Mouse (Mus musculus): ENCODE data around the gene Cnrip1.
"Not testable (repeated sequence)": the region's sequence is repeated elsewhere in the genome, so short reads cannot be mapped to it uniquely, and the experiment has no call there.

Gene Cnrip1

GRCm38 (mm10) chr11:17051545-17052475 lies at the start of gene Cnrip1, which contains the start of gene Plek:
Gene Cnrip1 (plus strand): TSS chr11:17051586.
Gene Plek (minus strand): TSS chr11:17052381.
- DNase-seq (ENCODE audit: inconsistent ontology term), result peak; percentile 75

GRCm38 (mm10) chr11:17002739-17003373 lies 48.5 kb upstream of the Cnrip1 start:
- DNase-seq (ENCODE audit: inconsistent ontology term), result no peak

GRCm38 (mm10) chr11:17003757-17004156 lies 47.6 kb upstream of the Cnrip1 start:
- DNase-seq (ENCODE audit: inconsistent ontology term), result no peak

DNA sequence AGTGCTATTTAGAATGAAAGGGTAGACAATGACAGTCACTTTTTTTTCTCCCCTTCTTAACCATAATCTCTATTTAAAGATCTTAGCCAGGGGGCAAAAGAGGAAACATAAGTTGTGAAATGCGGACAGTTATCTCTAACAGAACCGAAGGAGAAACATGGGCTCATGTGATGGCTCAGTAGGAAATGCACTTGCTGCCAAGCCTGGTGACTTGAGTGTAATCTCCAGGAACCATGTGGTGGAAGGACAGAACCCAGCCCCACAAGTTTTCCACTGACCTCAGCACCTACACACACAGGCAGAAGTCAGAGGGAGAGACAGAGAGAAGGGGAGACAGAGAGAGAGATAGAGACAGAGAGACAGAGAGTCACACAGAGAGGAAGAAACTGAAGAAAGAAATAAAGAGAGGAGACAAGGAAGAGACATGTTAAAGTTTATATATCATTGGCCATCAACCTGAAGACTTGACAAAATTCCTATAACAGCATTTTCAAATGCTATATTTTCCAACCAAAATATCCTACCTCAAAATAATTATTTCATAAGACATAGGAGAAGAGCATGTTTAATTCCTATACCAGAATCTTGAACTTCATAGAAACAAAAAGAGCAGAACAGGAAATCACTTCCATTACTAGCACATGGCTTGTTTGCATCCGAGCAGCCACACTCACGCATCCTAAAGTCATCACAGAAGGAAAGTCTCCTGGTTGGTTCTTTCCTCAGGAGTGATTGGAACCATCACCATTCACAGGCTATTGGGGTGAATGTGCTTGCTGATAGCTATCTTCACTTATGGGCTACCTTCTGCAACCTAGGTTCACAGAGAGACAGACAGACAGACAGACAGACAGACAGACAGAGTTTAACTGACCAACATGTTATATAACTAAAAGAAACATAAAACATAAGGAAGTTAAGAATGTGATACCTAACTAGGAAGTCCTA lies 46.2 kb upstream of the Cnrip1 start:
- no peak for DNase-seq (ENCODE audit: inconsistent ontology term)

GRCm38 (mm10) chr11:17006526-17006925 lies 44.9 kb upstream of the Cnrip1 start:
- not testable (repeated sequence) for DNase-seq (ENCODE audit: inconsistent ontology term)

- DNase-seq (ENCODE audit: inconsistent ontology term), result no peak
Measured at GRCm38 (mm10) chr11:17007517-17008173, 43.7 kb upstream of the Cnrip1 start.

- no peak for DNase-seq (ENCODE audit: inconsistent ontology term)
Measured at GRCm38 (mm10) chr11:17008498-17008941, 42.9 kb upstream of the Cnrip1 start.

GRCm38 (mm10) chr11:17012948-17013347 lies 38.4 kb upstream of the Cnrip1 start:
- DNase-seq (ENCODE audit: inconsistent ontology term), result no peak

DNA sequence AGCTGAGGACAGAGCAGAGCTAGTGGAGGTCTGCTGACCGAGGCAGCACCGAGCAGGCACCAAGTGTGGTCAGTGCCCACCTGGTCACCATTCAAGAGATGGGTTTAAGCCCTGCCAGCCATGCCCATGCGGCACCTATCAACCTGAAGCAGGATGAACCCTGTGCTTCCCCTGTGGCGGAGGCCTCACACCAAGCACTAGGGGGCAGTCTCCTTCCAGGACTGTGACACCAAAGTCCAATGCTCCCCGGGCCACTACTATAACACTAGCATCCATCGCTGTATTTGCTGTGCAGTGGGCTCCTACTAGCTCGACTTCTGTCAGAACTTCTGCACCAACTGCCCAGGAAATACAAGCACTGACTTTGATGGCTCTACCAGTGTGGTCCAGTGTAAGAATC lies 32.1 kb upstream of the Cnrip1 start:
- no peak for DNase-seq (ENCODE audit: inconsistent ontology term)

DNA sequence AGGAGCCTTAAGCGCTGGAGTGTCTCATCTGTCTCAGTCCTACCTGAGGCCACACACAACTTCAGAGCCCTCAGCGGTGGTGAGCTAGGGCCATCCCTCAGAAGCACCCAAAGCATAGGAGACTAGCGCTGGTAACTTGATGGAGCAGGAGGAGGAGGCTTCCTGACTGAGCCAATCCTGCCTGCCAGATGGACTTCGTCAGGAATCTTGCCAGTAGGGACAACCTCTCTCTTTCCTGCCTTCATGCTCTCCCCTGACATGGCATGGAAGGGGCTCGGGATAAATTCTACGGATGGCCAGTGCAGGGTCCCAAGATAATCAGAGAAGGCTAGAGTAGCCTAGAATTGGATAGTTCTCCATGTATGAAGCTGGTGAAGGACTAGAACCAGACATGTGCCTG lies 28.2 kb upstream of the Cnrip1 start:
- no peak for DNase-seq (ENCODE audit: inconsistent ontology term)

- no peak for DNase-seq (ENCODE audit: inconsistent ontology term)
Measured at GRCm38 (mm10) chr11:17023984-17024383, 27.4 kb upstream of the Cnrip1 start.

GRCm38 (mm10) chr11:17045806-17046205 lies 5.6 kb upstream of the Cnrip1 start:
- DNase-seq (ENCODE audit: inconsistent ontology term), result no peak

DNA sequence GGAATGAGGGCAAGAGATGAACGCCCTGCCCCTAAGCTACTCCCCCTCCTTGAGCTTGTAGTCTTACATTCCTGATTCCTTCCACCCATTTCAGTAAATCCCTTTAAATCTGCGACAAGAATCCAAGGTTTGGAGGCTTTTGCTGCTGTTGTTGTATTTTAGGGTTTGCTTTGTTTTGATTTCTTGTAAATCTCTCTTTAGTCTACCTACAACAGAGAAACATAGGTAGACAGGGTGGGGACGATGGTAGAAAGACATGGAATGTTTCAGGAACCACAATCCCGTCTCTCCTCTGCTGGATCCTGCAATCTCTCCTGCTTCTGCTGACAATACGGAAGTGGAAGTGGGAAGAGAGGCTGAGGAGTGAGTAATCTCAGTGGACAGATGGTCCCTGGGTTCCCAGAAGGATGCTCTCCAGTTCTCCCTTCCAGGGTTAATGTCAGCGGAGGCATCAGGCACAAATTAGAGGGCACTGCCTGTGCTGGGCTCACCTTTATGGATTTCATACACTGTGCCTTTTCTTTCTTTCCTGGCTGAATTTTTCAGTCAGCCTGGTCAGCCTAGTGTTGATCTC lies 1.2 kb downstream of the Cnrip1 start:
- DNase-seq (ENCODE audit: inconsistent ontology term), result peak; percentile 52

DNA sequence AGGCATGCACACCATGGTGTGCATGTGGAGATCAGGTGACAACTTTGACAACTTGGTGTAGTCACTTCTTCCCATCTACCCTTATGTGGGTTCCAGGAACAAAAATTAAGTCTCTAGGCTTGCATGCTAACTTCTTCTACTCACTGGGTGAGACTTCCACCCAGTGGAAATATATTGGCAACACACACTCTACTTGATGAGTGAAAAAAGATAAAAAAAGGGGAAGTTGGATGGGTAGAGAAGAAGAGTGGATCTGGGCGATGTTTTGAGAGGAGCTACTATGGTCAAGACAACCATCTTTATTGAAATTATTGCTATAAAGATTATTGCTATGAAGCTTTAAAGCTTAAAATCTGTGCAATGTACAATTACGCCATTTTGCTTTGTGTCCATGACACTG lies 18.0 kb downstream of the Cnrip1 start:
- DNase-seq (ENCODE audit: inconsistent ontology term), result not testable (repeated sequence)

DNA sequence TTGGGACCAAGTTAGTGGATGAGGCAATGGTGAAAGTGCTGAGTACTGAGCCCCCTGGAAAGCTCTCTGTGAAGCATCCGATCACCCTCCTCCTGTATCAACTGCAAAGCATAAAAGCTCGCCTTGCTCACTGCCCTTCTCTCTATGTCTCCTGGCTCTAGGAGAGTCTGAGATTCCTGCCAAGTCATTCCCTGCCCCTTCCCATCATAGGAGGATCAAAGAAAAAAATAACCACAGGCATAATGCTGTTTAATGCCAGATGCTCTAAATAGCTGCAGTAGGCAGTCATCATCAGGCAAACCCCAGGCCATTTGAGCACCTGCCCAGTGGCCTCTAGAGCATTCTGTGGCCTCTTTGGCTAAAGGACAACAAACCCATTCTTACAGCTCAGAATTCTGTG lies 24.3 kb downstream of the Cnrip1 start:
- DNase-seq (ENCODE audit: inconsistent ontology term), result peak; percentile 90

- DNase-seq (ENCODE audit: inconsistent ontology term), result no peak
Measured at GRCm38 (mm10) chr11:17082086-17082485, 30.7 kb downstream of the Cnrip1 start.

DNA sequence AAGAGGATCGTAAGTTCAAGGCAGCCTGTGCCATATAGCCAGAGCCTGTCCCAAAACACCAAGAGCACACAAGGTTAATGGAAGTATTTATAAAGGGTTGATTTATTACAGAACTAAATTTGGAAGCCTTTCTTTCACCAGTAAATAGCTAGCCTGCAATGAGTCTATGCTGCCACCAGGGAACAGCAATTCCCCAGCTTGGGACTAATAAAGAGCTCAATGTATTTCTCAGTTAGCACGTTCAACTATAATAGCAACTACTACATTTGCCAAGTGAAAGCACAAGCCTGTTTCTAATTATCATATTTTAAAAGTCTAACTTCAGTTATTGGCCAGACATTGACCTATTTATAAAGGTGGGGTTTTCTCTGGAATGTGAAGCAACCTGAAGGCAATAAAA lies 31.6 kb downstream of the Cnrip1 start:
- DNase-seq (ENCODE audit: inconsistent ontology term), result peak; percentile 58

DNA sequence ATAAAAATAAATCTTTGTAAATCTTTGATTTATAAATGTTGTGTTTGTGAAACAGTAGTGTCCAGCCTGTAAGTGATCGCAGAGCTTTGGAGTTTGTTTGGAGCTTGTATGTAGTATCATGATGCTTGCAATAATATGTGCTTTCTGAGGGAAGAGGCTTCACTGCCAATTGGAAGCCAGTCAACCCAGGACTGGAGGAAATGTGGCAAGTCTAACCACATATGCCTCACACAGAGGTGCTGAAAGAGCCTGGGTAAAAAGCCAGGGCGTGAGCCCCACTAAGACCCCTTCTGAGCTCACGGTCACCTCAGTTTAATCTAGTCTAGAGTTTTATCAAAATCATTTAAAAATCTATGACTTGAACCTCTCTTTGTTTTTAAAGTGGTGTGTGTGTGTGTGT lies 32.1 kb downstream of the Cnrip1 start:
- peak; percentile 24 for DNase-seq (ENCODE audit: inconsistent ontology term)

GRCm38 (mm10) chr11:17083866-17084265 lies 32.5 kb downstream of the Cnrip1 start:
- peak; percentile 81 for DNase-seq (ENCODE audit: inconsistent ontology term)

DNA sequence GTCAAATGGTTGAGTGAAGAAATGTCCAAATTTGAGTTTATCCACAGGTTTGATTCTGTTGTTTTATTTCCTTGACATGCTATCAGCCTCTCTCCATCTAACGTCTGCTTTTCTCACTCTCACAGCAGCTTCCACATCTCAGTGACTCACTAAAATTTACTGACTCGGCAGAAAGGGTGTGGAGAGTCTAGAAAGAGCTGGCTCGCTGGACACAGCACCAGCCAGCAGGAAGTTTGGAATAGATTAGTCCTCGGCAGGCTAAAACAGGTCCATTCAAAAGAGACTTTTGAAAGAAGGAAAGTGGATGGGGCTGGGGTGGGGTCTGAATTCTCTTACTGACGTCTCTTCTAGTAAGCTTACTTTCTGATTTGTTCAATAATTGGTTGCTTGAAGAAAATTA lies 34.7 kb downstream of the Cnrip1 start:
- DNase-seq (ENCODE audit: inconsistent ontology term), result peak; percentile 71

DNA sequence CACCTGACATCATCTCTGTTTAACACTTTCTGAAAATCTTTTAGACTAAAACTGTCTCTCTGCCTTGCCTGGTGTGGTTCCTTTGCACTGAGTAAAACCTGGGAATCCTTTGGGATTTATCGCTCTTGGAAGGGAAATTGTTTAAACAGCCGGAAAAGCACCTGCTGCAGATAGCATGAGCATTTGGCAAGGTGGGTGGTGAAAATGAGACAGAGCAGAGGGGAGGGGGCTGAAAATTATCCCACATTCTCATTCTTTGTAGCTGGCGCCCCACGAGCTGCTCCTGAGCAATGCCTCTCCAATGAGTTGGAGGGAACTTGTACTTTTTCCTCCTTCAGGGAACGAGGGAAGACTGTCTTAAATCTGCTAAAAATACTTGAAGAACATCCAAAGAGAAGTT lies 55.5 kb downstream of the Cnrip1 start:
- no peak for DNase-seq (ENCODE audit: inconsistent ontology term)
